Mouse (Mus musculus): ENCODE data around the gene Slc4a2. TPM values are rescaled to one million over a fixed set of nuclear protein-coding genes. Genes with fewer than 3 reads are reported as not detected.

The Slc4a2 gene
- total RNA-seq (2021): 10 to 100 TPM; 22.4 to 25.9 TPM
- polyA plus RNA-seq (2012; rRNA removed): 37.9 and 41.2 TPM in 2 replicates
- long read RNA-seq, full-length matches to known transcripts: 27 of 45 reads
- long read RNA-seq, partial matches to known transcripts: 6 of 45 reads
- long read RNA-seq, other reads (novel, unspliced or antisense): 12 of 45 reads

- TF ChIP-seq EP300 (IDR thresholded peaks at IDR 0.05; ENCODE audit: insufficient read depth, low read depth, low read length): peak; percentile 98
- TF ChIP-seq POLR2A (IDR thresholded peaks at IDR 0.05; ENCODE audit: insufficient read depth, low read depth, low read length): peak; percentile 96
- TF ChIP-seq CTCF (IDR thresholded peaks at IDR 0.05): peak; percentile 17; the same call in 1 of the 2 replicates
- WGBS: under 1% methylated on average over 46 of the region's 46 CpGs
- peak within 1 kb of the TSS; percentile 98 for H3K27ac ChIP-seq
- H3K79me2 ChIP-seq (replicated peaks; ENCODE audit: control insufficient read depth, insufficient read depth, low read length): peaks cover 3% of the 10 kb centered on the region; the same call in 1 of the 2 replicates
- intact Hi-C loops (cut with DNase I): loop anchor here (1.0 to 5.0 kb wide), 3 partner anchors 27 to 154 kb away; partner anchors contain the start of gene Abcf2
- peaks cover 8% of the 10 kb centered on the region for H3K4me1 ChIP-seq (ENCODE audit: control insufficient read depth, insufficient read depth, low read length)
- H3K27me3 ChIP-seq (ENCODE audit: control insufficient read depth, insufficient read depth, low read length): no peaks in the 10 kb centered on the region
- no peaks in the 10 kb centered on the region for H3K36me3 ChIP-seq (ENCODE audit: control insufficient read depth, insufficient read depth, low read length)
- peak within 1 kb of the TSS; percentile 85 for H3K9ac ChIP-seq (ENCODE audit: low read depth, low read length)
- peak; percentile 97 to 99 for DNase-seq
- H3K4me3 ChIP-seq: peak within 1 kb of the TSS; percentile 82
Observed at GRCm38 (mm10) chr5:24423129-24424003, at the start of gene Slc4a2, which contains the start of gene Cdk5. TSS of gene Slc4a2 (plus strand) at chr5:24423837. TSS of gene Cdk5 (minus strand) at chr5:24423530.

GRCm38 (mm10) chr5:24374216-24374615 lies 49.4 kb upstream of the Slc4a2 start:
- no peak overlapping the region for H3K27ac ChIP-seq
- no peaks in the 10 kb centered on the region for H3K79me2 ChIP-seq (replicated peaks; ENCODE audit: control insufficient read depth, insufficient read depth, low read length)
- no peak overlapping the region for H3K4me3 ChIP-seq
- no peak overlapping the region for H3K9ac ChIP-seq (ENCODE audit: low read depth, low read length)
- no peaks in the 10 kb centered on the region for H3K27me3 ChIP-seq (ENCODE audit: control insufficient read depth, insufficient read depth, low read length)
- intact Hi-C loops (cut with DNase I): no loop called here
- TF ChIP-seq POLR2A (IDR thresholded peaks at IDR 0.05; ENCODE audit: insufficient read depth, low read depth, low read length) (no peak), EP300 (IDR thresholded peaks at IDR 0.05; ENCODE audit: insufficient read depth, low read depth, low read length) (no peak), CTCF (IDR thresholded peaks at IDR 0.05) (no peak)
- WGBS: 16% methylated on average over 6 of the region's 6 CpGs
- no peak for DNase-seq
- H3K36me3 ChIP-seq (ENCODE audit: control insufficient read depth, insufficient read depth, low read length): no peaks in the 10 kb centered on the region
- H3K4me1 ChIP-seq (ENCODE audit: control insufficient read depth, insufficient read depth, low read length): no peaks in the 10 kb centered on the region

GRCm38 (mm10) chr5:24374666-24375328 lies 48.8 kb upstream of the Slc4a2 start:
- intact Hi-C loops (cut with DNase I): no loop called here
- no peak for TF ChIP-seq POLR2A (IDR thresholded peaks at IDR 0.05; ENCODE audit: insufficient read depth, low read depth, low read length)
- no peak for TF ChIP-seq EP300 (IDR thresholded peaks at IDR 0.05; ENCODE audit: insufficient read depth, low read depth, low read length)
- no peak for TF ChIP-seq CTCF (IDR thresholded peaks at IDR 0.05)
- no peaks in the 10 kb centered on the region for H3K36me3 ChIP-seq (ENCODE audit: control insufficient read depth, insufficient read depth, low read length)
- no peaks in the 10 kb centered on the region for H3K27me3 ChIP-seq (ENCODE audit: control insufficient read depth, insufficient read depth, low read length)
- no peak overlapping the region for H3K27ac ChIP-seq
- H3K4me3 ChIP-seq: no peak overlapping the region
- 48% methylated on average over 7 of the region's 7 CpGs for WGBS
- no peak for DNase-seq
- no peak overlapping the region for H3K9ac ChIP-seq (ENCODE audit: low read depth, low read length)
- H3K4me1 ChIP-seq (ENCODE audit: control insufficient read depth, insufficient read depth, low read length): no peaks in the 10 kb centered on the region
- H3K79me2 ChIP-seq (replicated peaks; ENCODE audit: control insufficient read depth, insufficient read depth, low read length): no peaks in the 10 kb centered on the region

- Histone ChIP-seq H3K4me1 (ENCODE audit: control insufficient read depth, insufficient read depth, low read length) (peaks cover 3% of the 10 kb centered on the region), H3K9ac (ENCODE audit: low read depth, low read length) (no peak overlapping the region), H3K27me3 (ENCODE audit: control insufficient read depth, insufficient read depth, low read length) (no peaks in the 10 kb centered on the region), H3K27ac (no peak overlapping the region), H3K36me3 (ENCODE audit: control insufficient read depth, insufficient read depth, low read length) (no peaks in the 10 kb centered on the region), H3K4me3 (no peak overlapping the region), H3K79me2 (replicated peaks; ENCODE audit: control insufficient read depth, insufficient read depth, low read length) (no peaks in the 10 kb centered on the region)
- intact Hi-C loops (cut with DNase I): no loop called here
- no peak for TF ChIP-seq POLR2A (IDR thresholded peaks at IDR 0.05; ENCODE audit: insufficient read depth, low read depth, low read length)
- no peak for DNase-seq
- WGBS: 59% methylated on average over 2 of the region's 2 CpGs
Observed at GRCm38 (mm10) chr5:24378700-24379099, 44.9 kb upstream of the Slc4a2 start.

- 81% methylated on average over 4 of the region's 4 CpGs for WGBS
- no peak for DNase-seq
- TF ChIP-seq CTCF (IDR thresholded peaks at IDR 0.05) (no peak), POLR2A (IDR thresholded peaks at IDR 0.05; ENCODE audit: insufficient read depth, low read depth, low read length) (no peak), EP300 (IDR thresholded peaks at IDR 0.05; ENCODE audit: insufficient read depth, low read depth, low read length) (no peak)
- Histone ChIP-seq H3K27me3 (ENCODE audit: control insufficient read depth, insufficient read depth, low read length) (no peaks in the 10 kb centered on the region), H3K79me2 (replicated peaks; ENCODE audit: control insufficient read depth, insufficient read depth, low read length) (no peaks in the 10 kb centered on the region), H3K27ac (no peak overlapping the region), H3K36me3 (ENCODE audit: control insufficient read depth, insufficient read depth, low read length) (peaks cover 5% of the 10 kb centered on the region; the same call in 1 of the 2 replicates), H3K4me3 (no peak overlapping the region), H3K9ac (ENCODE audit: low read depth, low read length) (no peak overlapping the region), H3K4me1 (ENCODE audit: control insufficient read depth, insufficient read depth, low read length) (peaks cover 6% of the 10 kb centered on the region)
- intact Hi-C loops (cut with DNase I): no loop called here
Observed at GRCm38 (mm10) chr5:24379501-24379900, 44.1 kb upstream of the Slc4a2 start.
